In the genomic region with DNA sequence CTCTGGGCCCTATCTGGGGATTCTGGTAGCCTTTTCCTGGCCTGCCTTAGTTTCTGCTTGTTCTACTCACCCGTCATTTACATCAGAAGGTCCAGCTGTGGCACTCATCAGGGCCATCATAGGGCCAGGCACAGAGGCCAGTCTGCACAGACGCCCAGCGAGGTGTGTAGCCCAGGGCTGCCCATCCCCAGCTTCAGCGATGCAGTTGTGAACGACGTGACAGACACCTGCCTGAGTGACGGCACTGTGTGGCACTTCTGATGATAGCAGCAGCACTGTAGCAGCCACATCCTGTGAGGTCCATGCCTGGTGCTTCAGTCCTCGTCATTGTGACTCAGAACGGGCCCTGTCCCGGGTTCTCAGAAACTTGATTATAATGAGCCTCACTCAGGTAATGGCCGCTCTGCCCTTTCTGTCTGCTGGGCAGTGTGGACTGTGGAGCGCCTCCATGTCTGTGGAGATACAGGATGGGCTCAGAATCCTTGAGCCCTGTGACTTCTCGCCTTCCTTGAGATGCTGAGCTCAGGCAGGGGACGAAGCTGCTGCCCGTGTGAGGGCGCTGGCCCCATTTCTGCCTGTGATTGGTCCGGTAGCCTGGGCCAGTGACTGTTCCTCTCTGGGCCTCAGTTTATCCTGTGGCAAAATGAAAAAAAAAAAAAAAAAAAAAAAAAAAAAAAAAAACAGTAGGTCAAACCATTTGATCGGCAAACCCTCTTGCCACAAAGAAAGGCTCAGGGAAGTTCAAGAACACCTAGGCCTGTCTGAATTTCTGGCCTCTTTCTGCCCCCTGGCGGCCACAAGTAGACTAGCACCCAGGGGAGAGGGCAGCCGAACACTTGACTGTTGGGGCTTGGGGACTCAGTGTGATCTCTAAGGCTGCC, we compare ENCODE assay signal across 8 mouse cellular contexts. TPM values are rescaled to one million over a fixed set of nuclear protein-coding genes. Genes with fewer than 3 reads are reported as not detected.
DNase-seq lines count a peak whose midpoint lies in the region; ATAC-seq lines count a peak whose summit lies in the region.

No protein-coding gene starts in this region.

- ATAC-seq in forebrain, embryonic 16.5 days, result peak; percentile 69
- ATAC-seq in hindbrain, embryonic 15.5 days (ENCODE audit: low FRiP score, low read depth), result peak; percentile 66; the same call in 1 of the 2 replicates
- ATAC-seq in midbrain, embryonic 11.5 days (ENCODE audit: low FRiP score), result peak; percentile 75

- peaks cover 4% of the 10 kb centered on the region; the same call in 1 of the 2 replicates for H3K4me1 ChIP-seq in forebrain, embryonic 16.5 days (replicated peaks; ENCODE audit: control insufficient read depth, insufficient read depth, low read length)
- no peaks in the 10 kb centered on the region for H3K4me1 ChIP-seq in hindbrain, embryonic 15.5 days (replicated peaks)
- peaks cover 4% of the 10 kb centered on the region; the same call in 1 of the 2 replicates for H3K4me1 ChIP-seq in midbrain, embryonic 11.5 days (ENCODE audit: control insufficient read depth, insufficient read depth, low read length)

- DNase-seq in gastrocnemius, adult 18-20 months (ENCODE audit: low spot score), result peak; percentile 42
- no peak for DNase-seq in gastrocnemius, adult 8-10 months (ENCODE audit: low spot score in 2 of 2)
- DNase-seq in cerebellum, adult 18-20 months, result peak; percentile 65 to 84
- DNase-seq in left cerebral cortex, postnatal 36 days (ENCODE audit: low spot score in 2 of 2), result peak; percentile 55 to 61
- peak; percentile 90 for DNase-seq in midbrain, embryonic 11.5 days (ENCODE audit: low spot score, missing footprints)
- peak; percentile 43 to 69 for DNase-seq in spleen, adult 18-20 months

- H3K27me3 ChIP-seq in forebrain, embryonic 16.5 days (replicated peaks; ENCODE audit: control insufficient read depth, insufficient read depth, low read length), result no peaks in the 10 kb centered on the region
- no peaks in the 10 kb centered on the region for H3K27me3 ChIP-seq in hindbrain, embryonic 15.5 days
- H3K27me3 ChIP-seq in midbrain, embryonic 11.5 days (ENCODE audit: control insufficient read depth, insufficient read depth, low read length), result no peaks in the 10 kb centered on the region

- intact Hi-C loops in left cerebral cortex, postnatal 36 days (cut with DNase I), result loop anchor here (1.0 to 10.0 kb wide), 4 partner anchors 87 to 268 kb away; a partner anchor contains a TSS

- no peak overlapping the region for H3K4me2 ChIP-seq in forebrain, embryonic 16.5 days (ENCODE audit: low read length)
- no peak overlapping the region for H3K4me2 ChIP-seq in hindbrain, embryonic 15.5 days
- no peak overlapping the region for H3K4me2 ChIP-seq in midbrain, embryonic 11.5 days

- H3K4me3 ChIP-seq in forebrain, embryonic 16.5 days (replicated peaks; ENCODE audit: low read length), result no peak overlapping the region
- H3K4me3 ChIP-seq in hindbrain, embryonic 15.5 days, result no peak overlapping the region
- no peak overlapping the region for H3K4me3 ChIP-seq in midbrain, embryonic 11.5 days (ENCODE audit: low read depth, low read length)

- no peak overlapping the region for H3K27ac ChIP-seq in forebrain, embryonic 16.5 days (ENCODE audit: low read length)
- H3K27ac ChIP-seq in hindbrain, embryonic 15.5 days (replicated peaks), result no peak overlapping the region
- H3K27ac ChIP-seq in midbrain, embryonic 11.5 days (ENCODE audit: low read depth, low read length), result no peak overlapping the region

- H3K36me3 ChIP-seq in forebrain, embryonic 16.5 days (ENCODE audit: control insufficient read depth, insufficient read depth), result no peaks in the 10 kb centered on the region
- H3K36me3 ChIP-seq in hindbrain, embryonic 15.5 days, result no peaks in the 10 kb centered on the region
- no peaks in the 10 kb centered on the region for H3K36me3 ChIP-seq in midbrain, embryonic 11.5 days (ENCODE audit: control insufficient read depth, insufficient read depth, low read length)

- 72% methylated on average over 20 of the region's 20 CpGs for WGBS in forebrain, embryonic 16.5 days
- WGBS in hindbrain, embryonic 15.5 days, result 75% methylated on average over 20 of the region's 20 CpGs
- 55% methylated on average over 20 of the region's 20 CpGs for WGBS in midbrain, embryonic 11.5 days

- H3K9ac ChIP-seq in forebrain, embryonic 16.5 days (replicated peaks; ENCODE audit: low read depth, low read length), result no peak overlapping the region
- no peak overlapping the region for H3K9ac ChIP-seq in hindbrain, embryonic 15.5 days
- H3K9ac ChIP-seq in midbrain, embryonic 11.5 days (ENCODE audit: low read length), result no peak overlapping the region

- H3K9me3 ChIP-seq in forebrain, embryonic 16.5 days (ENCODE audit: control insufficient read depth, low read length), result 0 out of 2 replicates have a peak, but pooled peaks cover under 1% of the 10 kb centered on the region
- H3K9me3 ChIP-seq in hindbrain, embryonic 15.5 days, result no peaks in the 10 kb centered on the region
- H3K9me3 ChIP-seq in midbrain, embryonic 11.5 days (ENCODE audit: control insufficient read depth, low read length), result no peaks in the 10 kb centered on the region; the same call in 1 of the 2 replicates

RNA-seq across cellular contexts. Expression of a gene that starts 22.4 kb away (rescaled TPM):
- not detected for total RNA-seq in gastrocnemius, adult 18-20 months (2021)
- total RNA-seq in gastrocnemius, adult 8-10 months (2022), result not detected
- 0.35 TPM in 2 replicates for polyA plus RNA-seq in forebrain, embryonic 16.5 days (2015; fragmentation: Nextera tagmentation; extraction: Ambion mirVana)
- polyA plus RNA-seq in hindbrain, embryonic 15.5 days (2015; fragmentation: Nextera tagmentation; extraction: Ambion mirVana), result 0.34 and 0.71 TPM in 2 replicates
- total RNA-seq in left cerebral cortex, postnatal 36 days (2021), result under 1 TPM; 0.14 to 0.15 TPM
- polyA plus RNA-seq in midbrain, embryonic 11.5 days (2014; fragmentation: Nextera tagmentation; extraction: Ambion mirVana), result 0.15 and 0.30 TPM in 2 replicates

RNA-seq across cellular contexts. Expression of a gene that starts 33.5 kb away (rescaled TPM):
- not detected for total RNA-seq in gastrocnemius, adult 18-20 months (2021)
- total RNA-seq in gastrocnemius, adult 8-10 months (2022), result not detected
- polyA plus RNA-seq in forebrain, embryonic 16.5 days (2015; fragmentation: Nextera tagmentation; extraction: Ambion mirVana), result 0.41 TPM in 1 of 2 replicates, not detected in the other
- polyA plus RNA-seq in hindbrain, embryonic 15.5 days (2015; fragmentation: Nextera tagmentation; extraction: Ambion mirVana), result 0.37 and 0.64 TPM in 2 replicates
- total RNA-seq in left cerebral cortex, postnatal 36 days (2021), result under 1 TPM in 1 of 2 experiments, not detected in 1; 0.34 TPM
- 0.18 TPM in 1 of 2 replicates, not detected in the other for polyA plus RNA-seq in midbrain, embryonic 11.5 days (2014; fragmentation: Nextera tagmentation; extraction: Ambion mirVana)

RNA-seq across cellular contexts. Expression of a gene that starts 57.2 kb away (rescaled TPM):
- total RNA-seq in gastrocnemius, adult 18-20 months (2021), result 10 to 100 TPM; 20.5 to 20.9 TPM
- 10 to 100 TPM; 18.7 to 23.7 (median 19.9) TPM for total RNA-seq in gastrocnemius, adult 8-10 months (2022)
- 65.9 and 72.4 TPM in 2 replicates for polyA plus RNA-seq in forebrain, embryonic 16.5 days (2015; fragmentation: Nextera tagmentation; extraction: Ambion mirVana)
- polyA plus RNA-seq in hindbrain, embryonic 15.5 days (2015; fragmentation: Nextera tagmentation; extraction: Ambion mirVana), result 57.2 TPM in 2 replicates
- 10 to 100 TPM; 16.4 to 23.4 TPM for total RNA-seq in left cerebral cortex, postnatal 36 days (2021)
- 119 and 126 TPM in 2 replicates for polyA plus RNA-seq in midbrain, embryonic 11.5 days (2014; fragmentation: Nextera tagmentation; extraction: Ambion mirVana)

Comparison
In these comparisons a context has a peak if more than half of its experiments do, and no peak if none do; other contexts are left out.
1. DNase-seq: peak in gastrocnemius, adult 18-20 months (single experiment), cerebellum, adult 18-20 months (2 of 2), left cerebral cortex, postnatal 36 days (2 of 2), midbrain, embryonic 11.5 days (single experiment) and spleen, adult 18-20 months (2 of 2); none in gastrocnemius, adult 8-10 months (0 of 2).
2. Peak in every context shown above with its lines, with median percentiles within 50 percentile points of each other: ATAC-seq.